Mouse (Mus musculus): ENCODE data around the gene H2-T24.

The H2-T24 gene

DNA sequence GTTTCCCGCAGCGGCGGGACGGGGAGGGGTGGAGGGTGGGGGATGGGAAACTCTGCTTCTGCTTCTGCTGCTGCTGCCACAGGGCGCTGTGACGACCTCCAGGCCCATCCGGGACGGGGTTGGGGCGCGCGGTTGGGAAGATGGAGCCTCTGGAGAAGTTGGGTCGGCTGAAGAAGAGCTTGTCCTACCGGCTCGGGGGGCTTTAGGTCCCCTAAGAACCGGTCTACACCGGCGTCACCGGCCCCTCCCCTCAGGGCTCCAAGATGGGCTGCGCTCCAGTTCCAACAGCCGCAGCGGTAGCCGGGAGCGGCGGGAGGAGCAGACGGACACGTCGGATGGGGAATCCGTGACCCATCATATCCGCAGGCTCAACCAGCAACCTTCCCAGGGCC is 40.0 kb downstream of the H2-T24 start:
- DNase-seq, result no peak

DNA sequence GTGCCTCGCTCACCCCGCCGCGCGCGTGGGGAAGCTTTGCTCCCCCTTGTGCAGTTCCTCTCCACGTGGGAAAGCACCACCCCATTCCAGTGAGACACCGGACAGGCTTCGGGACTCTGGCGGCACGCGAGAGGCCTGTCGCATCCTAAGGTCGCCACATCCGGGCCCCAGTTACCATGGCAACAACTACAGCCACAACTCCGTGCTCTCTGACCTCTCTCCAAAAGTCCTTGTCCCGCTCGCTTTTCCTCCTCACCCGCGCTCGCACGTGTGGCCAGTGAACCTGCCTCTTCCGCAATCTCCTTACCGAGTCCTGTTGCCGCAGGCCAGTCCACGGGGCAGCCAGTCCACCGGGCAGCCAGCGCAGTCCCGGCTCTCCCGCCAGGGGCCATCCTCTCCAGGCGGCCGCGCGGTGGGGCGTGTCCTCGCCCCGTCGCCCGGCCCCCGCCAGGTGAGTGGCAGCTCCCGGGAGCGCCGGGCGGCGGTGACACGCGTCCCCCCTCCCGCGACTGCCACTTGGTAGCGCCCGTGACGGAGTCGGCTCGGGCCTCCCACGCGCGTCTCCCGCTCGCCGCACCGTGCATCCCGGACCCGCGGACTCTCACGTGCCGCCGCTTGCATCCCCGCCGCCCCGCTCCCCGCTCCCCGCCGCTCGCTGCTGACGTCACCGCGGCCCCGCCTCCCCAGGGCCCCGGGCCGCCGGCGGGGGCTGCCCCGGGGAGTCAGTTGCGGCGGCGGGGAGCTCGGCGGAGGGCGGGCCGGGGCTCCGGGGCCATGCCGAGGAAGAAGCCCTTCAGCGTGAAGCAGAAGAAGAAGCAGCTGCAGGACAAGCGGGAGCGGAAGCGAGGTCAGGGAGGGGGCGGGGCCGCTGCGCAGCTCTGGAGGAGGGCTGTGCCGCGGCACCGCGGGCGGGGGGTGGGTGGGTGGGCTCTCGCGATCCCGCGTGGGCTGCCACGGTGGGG is 40.7 kb downstream of the H2-T24 start, which contains the start of the genes Gnl1 and Prr3:
TSS of gene Gnl1 (plus strand) at position 451 of the 962 bp plus-strand sequence.
TSS of gene Prr3 (minus strand) at position 836 of the 962 bp plus-strand sequence.
- DNase-seq, result peak; percentile 89 to 92

DNA sequence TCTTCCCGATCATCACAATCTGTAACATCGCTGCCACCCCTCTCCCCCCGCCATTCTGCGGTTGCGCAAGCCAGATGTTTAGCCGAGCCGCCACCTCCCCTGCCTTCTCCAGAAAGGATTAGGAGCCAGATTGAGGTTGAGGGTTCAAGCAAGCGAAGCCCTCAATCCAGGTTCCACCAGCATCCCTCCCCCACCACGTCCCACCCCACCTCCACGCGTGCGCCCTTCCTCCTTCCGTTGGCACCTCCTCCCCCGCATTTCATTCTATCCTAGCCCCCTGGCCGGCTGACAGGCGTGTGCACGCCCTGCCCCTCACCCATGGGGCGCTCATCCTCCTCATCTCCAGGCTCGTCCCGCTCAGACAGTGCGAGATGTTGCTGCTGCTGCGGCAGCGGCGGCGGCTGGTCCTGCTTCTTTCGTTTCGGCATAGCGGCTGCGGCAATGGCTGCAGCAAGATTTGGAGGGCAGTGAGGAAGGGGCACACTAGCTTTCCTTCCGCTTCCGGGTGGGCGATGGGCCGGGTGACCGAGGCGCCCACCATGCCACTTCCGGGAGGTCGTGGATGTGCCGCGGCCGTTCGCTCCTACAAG is 41.5 kb downstream of the H2-T24 start:
- DNase-seq, result no peak

DNA sequence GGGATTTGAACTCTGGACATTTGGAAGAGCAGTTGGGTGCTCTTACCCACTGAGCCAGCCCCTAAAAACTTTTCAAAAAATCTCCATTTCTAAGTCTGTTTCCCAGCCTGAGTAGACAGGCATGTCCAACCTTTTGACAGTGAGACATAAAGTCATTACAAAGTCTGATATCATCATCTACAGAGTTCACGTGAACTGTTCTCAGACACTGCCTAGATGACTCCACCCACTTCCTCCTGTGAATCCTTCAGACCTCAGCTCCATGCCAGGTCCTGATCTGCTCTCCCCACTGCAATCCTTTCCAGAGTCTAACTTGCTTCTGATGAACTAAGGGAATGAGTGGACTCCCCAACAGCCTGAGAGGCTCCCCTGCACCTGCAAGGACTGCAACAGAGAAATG is 48.2 kb downstream of the H2-T24 start:
- DNase-seq, result no peak

DNA sequence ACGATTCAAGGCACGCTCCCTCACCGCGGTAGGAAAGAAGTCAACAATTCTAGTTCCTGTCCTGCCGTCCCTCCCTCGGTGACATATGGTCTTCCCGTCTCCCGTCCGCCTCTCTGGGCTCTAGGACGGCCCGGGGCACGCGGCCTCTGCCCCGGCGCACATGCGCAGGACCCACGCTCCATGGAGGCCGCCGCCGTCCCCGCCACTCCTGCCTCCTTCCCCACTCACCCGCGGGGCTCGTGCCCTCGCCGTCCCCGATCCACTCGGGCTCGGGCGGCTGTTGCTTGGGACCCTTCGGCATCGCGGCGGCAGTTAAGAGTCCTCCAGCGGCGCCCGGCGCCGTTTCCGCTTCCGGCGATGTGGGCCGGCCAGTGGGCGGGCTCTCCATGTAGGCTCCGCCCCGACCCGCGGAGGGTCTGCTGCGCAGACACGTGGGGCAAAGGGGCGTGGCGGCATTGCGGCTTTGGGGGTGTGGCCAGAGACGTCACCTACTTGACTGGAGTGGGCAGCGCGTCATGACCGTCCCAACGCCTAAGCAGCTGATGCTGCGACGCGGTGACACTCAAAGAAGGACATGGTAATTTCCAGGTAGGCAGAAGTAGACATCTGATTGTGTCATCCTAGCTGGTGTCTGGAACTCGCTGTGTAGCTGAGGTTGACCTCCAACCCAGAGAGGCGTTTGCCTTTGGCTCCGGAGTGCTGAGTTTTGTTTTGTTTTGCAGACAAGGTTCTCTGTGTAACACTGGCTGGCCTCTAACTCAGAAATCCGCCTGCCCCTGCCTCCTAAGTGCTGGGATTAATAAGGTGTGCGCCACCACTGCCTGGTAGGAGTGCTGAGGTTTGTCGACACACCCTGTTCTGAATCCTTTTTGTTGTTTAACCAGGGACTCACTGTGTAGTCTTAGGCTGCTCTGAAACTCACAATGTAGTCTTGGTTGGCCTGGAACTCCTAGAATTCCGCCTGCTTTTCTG is 50.7 kb downstream of the H2-T24 start, which contains the start of gene Abcf1:
TSS of gene Abcf1 (minus strand) at position 344 of the 972 bp plus-strand sequence.
- peak; percentile 100 for DNase-seq

DNA sequence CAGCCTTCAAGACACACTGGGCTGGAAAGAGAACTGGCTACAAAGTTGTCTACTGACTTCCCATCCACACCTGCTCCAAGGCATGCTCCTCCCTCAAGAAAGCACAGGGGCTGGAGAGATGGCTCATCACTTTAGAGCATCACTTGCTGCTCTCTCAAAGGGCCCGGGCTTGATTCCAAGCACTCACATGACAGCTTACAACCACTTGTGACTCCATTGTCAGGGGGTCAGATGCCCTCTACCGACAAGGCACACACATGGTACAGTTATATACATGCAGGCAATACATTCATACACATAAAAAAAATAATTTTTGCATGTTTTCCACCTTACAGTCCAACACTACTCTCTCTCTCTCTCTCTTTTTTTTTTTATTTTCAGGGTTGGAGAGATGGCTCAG is 52.7 kb downstream of the H2-T24 start:
- no peak for DNase-seq

DNA sequence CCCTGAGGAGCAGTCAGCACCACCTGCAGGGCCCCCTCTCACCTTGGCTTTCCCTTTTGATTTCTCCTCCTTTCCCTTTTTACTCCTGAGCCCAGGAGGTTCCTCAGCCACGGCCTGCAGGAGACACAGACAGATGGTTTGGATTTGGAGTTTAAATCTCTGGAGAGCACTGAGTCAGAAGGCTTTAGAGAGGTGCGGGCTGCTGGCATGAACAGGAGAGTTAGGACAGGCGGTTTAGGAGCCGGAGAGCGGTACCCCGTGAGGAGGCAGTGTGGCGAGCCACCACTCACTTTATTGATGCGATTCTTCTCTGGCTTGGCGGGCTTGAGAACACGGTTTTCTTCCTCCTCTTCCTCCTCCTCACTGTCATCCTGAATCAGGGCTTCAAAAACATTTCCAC is 57.1 kb downstream of the H2-T24 start:
- DNase-seq, result no peak

DNA sequence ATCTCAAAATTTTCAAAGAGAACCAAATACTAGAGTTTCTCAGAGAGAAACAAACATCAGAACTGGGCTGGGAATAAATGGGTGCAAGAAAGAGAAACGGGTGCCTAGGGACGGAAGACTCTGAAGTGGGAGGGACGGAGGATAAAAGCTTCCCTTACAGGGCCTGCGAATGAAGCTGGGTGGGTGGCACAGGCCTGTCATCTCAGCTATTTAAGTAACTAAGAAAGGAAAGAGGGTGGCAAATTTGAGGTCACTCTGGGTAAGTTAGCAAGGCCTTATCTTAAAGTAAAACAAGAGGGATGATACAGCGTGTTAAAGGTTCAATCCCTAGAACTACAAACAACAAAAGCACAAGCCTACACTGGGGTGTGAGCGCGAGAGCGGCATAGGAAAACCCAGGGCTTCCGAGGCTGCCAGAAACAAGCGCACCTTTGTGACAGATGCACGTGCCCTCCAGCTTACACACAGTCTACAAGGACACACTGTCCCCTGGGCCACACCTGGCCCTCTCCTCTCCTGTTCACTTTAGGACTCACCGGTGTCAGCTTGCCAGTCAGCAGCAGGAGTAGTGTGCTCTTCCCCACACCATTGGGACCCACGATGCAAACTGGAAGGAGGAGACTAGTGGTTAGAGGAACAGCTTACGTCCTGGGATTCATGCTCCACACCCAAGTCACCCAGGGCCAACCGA is 61.7 kb downstream of the H2-T24 start:
- no peak for DNase-seq

All from B cell, adult 2 months (primary cell).